Mouse (Mus musculus): ENCODE results near the gene Gm45337. TPM values are rescaled to one million over a fixed set of nuclear protein-coding genes. Genes with fewer than 3 reads are reported as not detected.

Gm45337 gene
- total RNA-seq, 2 experiments from 2014 or later: not detected

DNA sequence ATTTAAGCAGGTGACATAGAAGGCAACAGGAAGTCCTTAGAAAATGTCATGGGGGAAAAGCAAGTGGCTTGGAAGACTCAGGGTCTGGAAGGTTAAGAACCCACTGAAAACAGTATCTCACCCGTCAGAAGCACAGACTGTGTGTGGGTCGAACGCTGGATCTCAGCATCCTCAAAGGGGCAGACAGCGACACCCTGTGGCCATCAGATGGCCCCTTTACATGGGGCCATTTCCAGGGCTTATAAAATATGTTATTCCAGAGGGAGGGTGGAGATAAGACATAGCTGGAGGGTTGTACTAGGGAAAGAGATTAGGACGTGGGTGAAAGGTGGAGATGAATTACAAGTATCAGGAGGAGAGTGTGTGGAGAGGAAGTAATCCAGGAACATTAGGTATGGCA lies 24.8 kb downstream of the Gm45337 start:
- peak in 1 of 2 experiments; percentile 20 for DNase-seq (ENCODE audit: extremely low spot score in 1 of 2, low spot score in 1 of 2)

DNA sequence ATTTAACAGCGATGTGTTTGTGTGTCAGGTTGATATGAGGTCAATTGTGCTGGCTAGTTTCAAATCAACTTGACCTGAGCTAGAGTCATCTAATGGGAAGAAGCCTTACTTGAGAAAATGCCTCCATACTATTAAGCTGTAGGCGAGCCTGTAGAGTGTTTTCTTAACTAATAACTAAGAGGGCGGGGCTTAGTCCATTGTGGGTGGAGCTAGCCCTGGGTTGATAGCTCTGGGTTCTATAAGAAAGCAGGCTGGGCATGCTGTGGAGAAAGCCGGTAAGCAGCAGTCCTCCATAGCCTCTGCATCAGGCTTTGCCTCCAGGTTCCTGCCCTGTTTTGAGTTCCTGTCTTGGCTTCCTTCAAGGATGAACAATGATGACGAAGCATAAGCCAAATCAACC lies 39.7 kb downstream of the Gm45337 start:
- no peak for DNase-seq (ENCODE audit: extremely low spot score in 1 of 2, low spot score in 1 of 2)

DNA sequence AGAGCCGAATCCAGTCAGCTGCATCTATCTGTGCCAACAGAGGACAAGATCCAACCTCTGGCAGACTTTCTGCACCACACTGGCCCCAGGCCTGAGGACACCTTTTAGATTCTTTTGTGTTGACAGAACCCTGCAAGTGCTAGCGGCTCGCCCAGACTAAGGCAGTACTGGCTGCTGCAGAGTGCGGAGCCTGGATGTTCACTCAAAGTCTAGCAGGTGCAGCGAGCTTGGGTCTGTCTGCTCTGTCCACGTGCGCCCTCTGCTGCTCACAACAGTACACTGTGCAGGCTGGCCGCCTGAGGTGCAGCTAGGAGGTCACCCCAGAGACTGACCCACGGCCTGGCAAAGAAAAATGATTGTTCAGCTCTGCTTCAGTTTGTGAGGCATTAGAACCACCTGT lies 46.6 kb downstream of the Gm45337 start:
- peak; percentile 70 to 79 for DNase-seq (ENCODE audit: extremely low spot score in 1 of 2, low spot score in 1 of 2)

DNA sequence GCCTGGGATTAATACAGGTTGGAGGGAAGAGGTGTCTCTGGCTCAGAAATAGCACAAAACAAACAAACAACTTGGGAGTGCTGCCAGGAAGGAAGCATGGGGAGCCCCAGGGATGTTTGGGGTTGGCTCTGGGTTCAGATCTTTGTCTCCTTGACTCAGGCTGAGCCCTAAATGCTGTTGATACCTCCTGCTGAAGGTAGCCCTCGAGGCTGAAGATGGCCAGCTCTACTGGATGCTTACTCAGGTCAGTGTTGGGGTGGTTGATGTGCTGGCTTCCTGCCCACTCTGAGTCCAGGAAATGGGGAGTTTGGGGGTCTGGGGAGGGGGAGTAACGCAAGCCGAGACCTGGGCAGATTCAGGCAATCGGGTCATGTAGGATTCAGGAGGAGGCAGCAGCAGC lies 47.7 kb downstream of the Gm45337 start:
- no peak for DNase-seq (ENCODE audit: extremely low spot score in 1 of 2, low spot score in 1 of 2)

DNA sequence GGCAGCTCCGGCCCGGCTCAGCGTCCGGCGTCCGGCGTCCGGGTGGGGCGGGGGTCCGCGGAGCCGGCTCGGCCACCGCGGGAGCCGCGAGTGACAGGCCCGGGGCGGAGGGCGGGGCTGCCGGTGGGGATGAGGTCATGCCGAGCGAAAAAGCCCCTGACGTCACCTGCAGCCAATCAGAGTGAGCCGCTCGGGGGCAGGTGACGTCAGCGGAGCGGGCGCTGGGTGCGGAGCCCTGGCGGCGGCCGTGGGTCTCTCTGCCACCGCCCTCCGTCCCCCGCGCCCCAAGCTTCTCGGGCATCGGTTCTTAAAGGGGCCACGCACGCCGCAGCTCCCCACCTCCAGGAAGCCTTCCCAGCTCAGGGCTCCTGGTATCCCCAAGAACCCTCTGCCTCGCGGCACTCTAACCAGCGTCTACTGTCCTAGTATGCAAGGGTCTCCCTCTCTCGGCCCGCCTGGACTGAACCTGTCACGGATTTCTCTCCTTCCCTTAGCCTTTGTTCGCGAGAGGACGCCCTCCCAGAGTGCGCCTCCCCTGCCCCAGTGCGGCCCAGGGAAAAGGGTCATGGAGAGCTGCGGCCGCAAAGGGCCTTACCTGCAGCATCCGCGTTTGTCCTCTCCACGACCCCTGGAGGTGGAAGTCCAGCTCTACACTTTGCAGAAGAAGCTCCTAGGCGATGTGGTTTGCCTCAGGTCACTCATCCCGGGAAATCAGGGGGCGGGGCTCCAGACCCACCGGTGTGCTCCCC lies 49.0 kb downstream of the Gm45337 start, which contains the start of gene Dusp8:
Gene Dusp8, minus strand, starts transcription at position 661 of the 749 bp plus-strand sequence.
- DNase-seq (ENCODE audit: extremely low spot score in 1 of 2, low spot score in 1 of 2): peak; percentile 91 to 96

DNA sequence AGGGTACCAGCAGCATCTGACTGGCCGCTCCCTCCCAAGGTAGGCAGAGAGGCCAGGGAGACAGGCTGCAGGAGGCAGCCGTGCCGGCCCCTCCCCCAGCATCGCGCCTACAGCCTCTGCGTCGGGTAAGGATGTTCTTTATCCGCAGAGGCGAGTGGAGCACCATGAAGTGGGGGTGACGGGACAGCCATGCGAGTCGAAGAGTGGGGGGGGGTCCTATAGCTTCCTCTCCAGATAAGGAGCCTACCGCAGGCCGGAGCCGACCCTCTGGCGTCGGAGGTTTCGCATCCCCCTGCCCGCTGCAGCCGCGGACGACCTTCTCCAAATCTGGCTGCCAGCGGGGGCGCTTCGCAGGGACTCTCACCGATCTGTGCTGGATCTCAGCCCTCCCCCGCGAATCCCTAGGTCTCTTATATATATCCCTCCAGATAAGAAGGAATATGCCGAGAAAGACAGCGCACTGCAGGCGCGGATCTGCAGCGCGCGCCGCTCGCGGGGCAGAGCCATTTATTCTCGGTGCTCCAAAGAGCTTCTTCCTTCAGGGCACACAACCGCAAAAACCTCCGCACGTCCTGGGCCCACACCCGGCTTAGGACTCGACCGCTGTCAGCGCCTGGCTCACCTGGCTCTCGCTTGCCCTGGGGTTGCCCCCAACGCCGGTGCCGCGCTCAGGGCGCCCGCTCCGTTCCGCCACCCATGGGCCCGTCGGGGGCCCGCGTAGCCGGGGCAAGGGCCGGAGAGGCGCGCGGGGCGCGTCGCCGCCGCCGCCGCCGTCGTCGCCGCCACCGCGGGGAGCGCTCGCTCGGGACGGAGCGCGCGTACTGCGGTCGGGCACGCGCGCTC lies 49.9 kb downstream of the Gm45337 start:
- peak; percentile 58 to 64 for DNase-seq (ENCODE audit: extremely low spot score in 1 of 2, low spot score in 1 of 2)

DNA sequence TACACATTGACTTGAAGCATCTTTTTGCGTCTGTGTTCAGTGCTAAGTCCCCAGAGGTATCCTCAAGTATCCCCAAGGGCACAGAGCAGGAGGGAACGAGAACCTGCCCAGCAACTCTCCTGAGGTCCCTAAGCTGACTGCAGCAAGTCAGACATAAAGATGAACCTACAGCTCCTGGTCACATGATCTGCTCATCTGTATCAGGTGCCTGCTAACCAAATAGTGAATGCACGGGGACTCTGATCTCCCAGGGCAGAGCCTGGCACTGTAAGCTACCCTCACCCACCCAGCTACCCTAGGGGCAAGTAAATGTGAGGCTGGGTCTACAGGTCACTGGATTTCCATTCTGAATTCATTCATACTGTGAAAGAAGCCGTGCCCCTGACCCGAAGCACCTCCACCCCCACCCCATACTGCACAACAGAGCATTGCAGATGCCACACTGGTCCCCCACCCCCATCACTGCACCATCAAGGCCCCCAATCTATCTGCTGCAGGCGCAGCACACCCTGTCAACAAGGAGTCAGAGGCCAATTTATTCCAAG lies 50.6 kb downstream of the Gm45337 start:
- no peak for DNase-seq (ENCODE audit: extremely low spot score in 1 of 2, low spot score in 1 of 2)

Other genes starting within 250 kb of the Gm45337 start
- 100 to 1,000 TPM; 126 to 131 TPM for gene Tollip, start 226.1 kb downstream of the Gm45337 start, total RNA-seq (2021)
- 100 to 1,000 TPM; 170 to 190 TPM for gene Brsk2, start 194.9 kb downstream of the Gm45337 start, total RNA-seq (2021)
- 10 to 100 TPM; 27.0 to 29.1 TPM for gene Mob2, start 83.5 kb downstream of the Gm45337 start, total RNA-seq (2021)
- gene Dusp8, start 48.8 kb downstream of the Gm45337 start, total RNA-seq (2021): 100 to 1,000 TPM; 127 to 139 TPM
- gene Gm45618, start 23.9 kb downstream of the Gm45337 start, total RNA-seq (2021): not detected
- not detected for gene Gm39115, start 8.6 kb downstream of the Gm45337 start, total RNA-seq (2021)
- gene Gm29735, start 12.5 kb upstream of the Gm45337 start, total RNA-seq (2021): not detected
- gene Gm4553, start 21.1 kb upstream of the Gm45337 start, total RNA-seq (2021): not detected
- not detected for gene Krtap5-2, start 31.4 kb upstream of the Gm45337 start, total RNA-seq (2021)
- gene Gm10153, start 45.8 kb upstream of the Gm45337 start, total RNA-seq (2021): not detected
- not detected for gene Krtap5-3, start 56.8 kb upstream of the Gm45337 start, total RNA-seq (2021)
- gene Gm7579, start 67.3 kb upstream of the Gm45337 start, total RNA-seq (2021): not detected
- gene Krtap5-5, start 85.4 kb upstream of the Gm45337 start, total RNA-seq (2021): not detected
- gene Gm40460, start 96.5 kb upstream of the Gm45337 start, total RNA-seq (2021): not detected
- not detected for gene Gm2431, start 113.7 kb upstream of the Gm45337 start, total RNA-seq (2021)
- gene Gm4559, start 129.8 kb upstream of the Gm45337 start, total RNA-seq (2021): not detected
- gene Krtap5-1, start 152.5 kb upstream of the Gm45337 start, total RNA-seq (2021): not detected
- not detected for gene Krtap5-4, start 158.9 kb upstream of the Gm45337 start, total RNA-seq (2021)
- 10 to 100 TPM; 40.7 to 41.8 TPM for gene Ifitm10, start 229.1 kb upstream of the Gm45337 start, total RNA-seq (2021)
- 10 to 100 TPM in 1 of 2 experiments, 1 to 10 TPM in 1; 3.2 to 10.3 TPM for gene Gm49369, start 238.1 kb upstream of the Gm45337 start, total RNA-seq (2021)
- 100 to 1,000 TPM; 313 to 344 TPM for gene Ctsd, start 243.4 kb upstream of the Gm45337 start, total RNA-seq (2021)